In genomic region chr13:112203721-112204120, GRCm38 (mm10) we compare ENCODE assay signal across 20 mouse cellular contexts.
DNase-seq lines count a peak whose midpoint lies in the region; ATAC-seq and TF ChIP-seq lines count a peak whose summit lies in the region.
"Had no signal": no experiment of that assay in that cellular context is flagged by ENCODE, and none has a peak within 500 bp of the region (broad histone marks: within the 10 kb centered on the region; RNA-seq: fewer than 3 reads in every experiment).

No protein-coding gene starts in this region.

- no peak for TF ChIP-seq POLR2A in olfactory bulb, adult 2 months (IDR thresholded peaks at IDR 0.05; ENCODE audit: insufficient read depth, low read depth, low read length)

- 86% methylated on average over 8 of the region's 8 CpGs for WGBS in forebrain, embryonic 15.5 days
- 83% methylated on average over 8 of the region's 8 CpGs for WGBS in forebrain, embryonic 10.5 days
- 50% methylated on average over 8 of the region's 8 CpGs for WGBS in olfactory bulb, adult 2 months
- 77% methylated on average over 8 of the region's 8 CpGs for WGBS in stomach, postnatal 0 days

- intact Hi-C loops in left cerebral cortex, postnatal 4 days (cut with DNase I), result no loop called here
- intact Hi-C loops in left cerebral cortex, postnatal 14 days (cut with DNase I), result no loop called here

- no peaks in the 10 kb centered on the region for H3K36me3 ChIP-seq in forebrain, embryonic 15.5 days
- H3K36me3 ChIP-seq in forebrain, embryonic 10.5 days (replicated peaks), result no peaks in the 10 kb centered on the region
- H3K36me3 ChIP-seq in stomach, postnatal 0 days (ENCODE audit: control insufficient read depth, insufficient read depth, low read length), result no peaks in the 10 kb centered on the region
- H3K36me3 ChIP-seq: embryonic facial prominence, embryonic 13.5 days; embryonic facial prominence, embryonic 15.5 days had no signal

- ATAC-seq in forebrain, embryonic 15.5 days (replicated peaks), result no peak
- 0 out of 2 replicates have a peak, but pooled peaks have one; percentile 29 for ATAC-seq in stomach, postnatal 0 days (ENCODE audit: low FRiP score, low TSS enrichment)
- ATAC-seq: forebrain, embryonic 13.5 days; forebrain, embryonic 16.5 days had no signal

- no peaks in the 10 kb centered on the region for H3K9me3 ChIP-seq in forebrain, embryonic 15.5 days
- H3K9me3 ChIP-seq in forebrain, embryonic 10.5 days, result no peaks in the 10 kb centered on the region
- no peaks in the 10 kb centered on the region for H3K9me3 ChIP-seq in stomach, postnatal 0 days (ENCODE audit: control insufficient read depth, low read length)
- H3K9me3 ChIP-seq: embryonic facial prominence, embryonic 13.5 days; embryonic facial prominence, embryonic 15.5 days; forebrain, embryonic 13.5 days had no signal

- no peak overlapping the region for H3K4me3 ChIP-seq in forebrain, embryonic 15.5 days
- H3K4me3 ChIP-seq in forebrain, embryonic 10.5 days, result no peak overlapping the region
- no peak overlapping the region for H3K4me3 ChIP-seq in olfactory bulb, adult 2 months (ENCODE audit: insufficient read depth, low read depth, low read length)
- no peak overlapping the region for H3K4me3 ChIP-seq in stomach, postnatal 0 days (ENCODE audit: low read depth, low read length)
- H3K4me3 ChIP-seq: embryonic facial prominence, embryonic 13.5 days; embryonic facial prominence, embryonic 15.5 days; erythroblast, embryonic 14.5 days; forebrain, embryonic 13.5 days had no signal

- H3K27me3 ChIP-seq in forebrain, embryonic 15.5 days, result no peaks in the 10 kb centered on the region
- peaks cover 3% of the 10 kb centered on the region; the same call in 1 of the 2 replicates for H3K27me3 ChIP-seq in forebrain, embryonic 10.5 days (ENCODE audit: poor library complexity, severe bottlenecking)
- no peaks in the 10 kb centered on the region for H3K27me3 ChIP-seq in stomach, postnatal 0 days (ENCODE audit: control insufficient read depth, insufficient read depth, low read length)
- H3K27me3 ChIP-seq: embryonic facial prominence, embryonic 13.5 days; embryonic facial prominence, embryonic 15.5 days; forebrain, embryonic 13.5 days had no signal

- TF ChIP-seq CTCF in olfactory bulb, adult 2 months (IDR thresholded peaks at IDR 0.05; ENCODE audit: insufficient read depth, low read depth, low read length), result no peak
- no peak for TF ChIP-seq CTCF in stomach, postnatal 0 days (IDR thresholded peaks at IDR 0.05; ENCODE audit: low read depth)

- TF ChIP-seq EP300 in stomach, postnatal 0 days (optimal IDR thresholded peaks at IDR 0.05), result no peak

- 0 out of 2 replicates have a peak overlapping the region, but pooled peaks have one; percentile 12 for H3K27ac ChIP-seq in forebrain, embryonic 15.5 days (replicated peaks)
- H3K27ac ChIP-seq in forebrain, embryonic 10.5 days, result no peak overlapping the region
- H3K27ac ChIP-seq in olfactory bulb, adult 2 months (ENCODE audit: insufficient read depth, low read depth, low read length), result peak overlapping the region; percentile 40; the same call in 1 of the 2 replicates
- H3K27ac ChIP-seq in stomach, postnatal 0 days (replicated peaks), result no peak overlapping the region
- H3K27ac ChIP-seq: embryonic facial prominence, embryonic 13.5 days; embryonic facial prominence, embryonic 15.5 days; forebrain, embryonic 13.5 days had no signal

- no peak overlapping the region for H3K4me2 ChIP-seq in forebrain, embryonic 15.5 days (replicated peaks)
- no peak overlapping the region for H3K4me2 ChIP-seq in stomach, postnatal 0 days (replicated peaks; ENCODE audit: low read depth)
- H3K4me2 ChIP-seq: embryonic facial prominence, embryonic 13.5 days; embryonic facial prominence, embryonic 15.5 days; forebrain, embryonic 13.5 days had no signal

- H3K9ac ChIP-seq in forebrain, embryonic 15.5 days (replicated peaks), result no peak overlapping the region
- H3K9ac ChIP-seq in stomach, postnatal 0 days (ENCODE audit: low read length), result no peak overlapping the region
- H3K9ac ChIP-seq: embryonic facial prominence, embryonic 13.5 days; embryonic facial prominence, embryonic 15.5 days; forebrain, embryonic 13.5 days had no signal

- DNase-seq in forebrain, embryonic 10.5 days (ENCODE audit: extremely low spot score, low spot score), result no peak
- DNase-seq in left cerebral cortex, postnatal 4 days, result peak; percentile 49
- no peak for DNase-seq in left cerebral cortex, postnatal 14 days (ENCODE audit: low spot score in 2 of 2)
- DNase-seq in stomach, postnatal 0 days (ENCODE audit: low spot score), result no peak
- DNase-seq in layer of hippocampus, adult 9-10 months (ENCODE audit: low spot score), result no peak
- DNase-seq: adrenal gland, adult 2 months; adrenal gland, postnatal 10 days; adrenal gland, postnatal 25 days; cerebellum, adult 11 months; cerebellum, adult 2 months; cerebellum, adult 9-10 months; cerebellum, postnatal 36 days; embryo, embryonic 11 days had no signal

- H3K4me1 ChIP-seq in forebrain, embryonic 15.5 days, result no peaks in the 10 kb centered on the region
- peaks cover 16% of the 10 kb centered on the region for H3K4me1 ChIP-seq in forebrain, embryonic 10.5 days
- H3K4me1 ChIP-seq in olfactory bulb, adult 2 months (ENCODE audit: control insufficient read depth, insufficient read depth, low read length), result peaks cover 23% of the 10 kb centered on the region
- H3K4me1 ChIP-seq in stomach, postnatal 0 days (replicated peaks; ENCODE audit: control insufficient read depth, insufficient read depth), result no peaks in the 10 kb centered on the region

Comparison
In these comparisons a context has a peak if more than half of its experiments do, and no peak if none do; other contexts are left out.
1. H3K27ac ChIP-seq: peak in forebrain, embryonic 15.5 days (single experiment) and olfactory bulb, adult 2 months (single experiment); none in forebrain, embryonic 10.5 days (single experiment) and stomach, postnatal 0 days (single experiment).